In genomic region chr11:116652330-116653098, GRCm38 (mm10) we compare ENCODE assay signal across 11 mouse cellular contexts. TPM values are rescaled to one million over a fixed set of nuclear protein-coding genes. Genes with fewer than 3 reads are reported as not detected.
DNase-seq lines count a peak whose midpoint lies in the region; ATAC-seq and TF ChIP-seq lines count a peak whose summit lies in the region.
"Had no signal": no experiment of that assay in that cellular context is flagged by ENCODE, and none has a peak within 500 bp of the region (broad histone marks: within the 10 kb centered on the region; RNA-seq: fewer than 3 reads in every experiment).

No protein-coding gene starts in this region.

- no peak for TF ChIP-seq CTCF in liver, adult 2 months (IDR thresholded peaks at IDR 0.05; ENCODE audit: low read depth, low read length)
- TF ChIP-seq CTCF in hindbrain, postnatal 0 days (IDR thresholded peaks at IDR 0.05; ENCODE audit: low read depth), result no peak

- 80% methylated on average over 25 of the region's 25 CpGs for WGBS in liver, adult 2 months
- WGBS in hindbrain, postnatal 0 days, result 57% methylated on average over 25 of the region's 25 CpGs
- 58% methylated on average over 25 of the region's 25 CpGs for WGBS in neural tube, embryonic 15.5 days

- no peak overlapping the region for H3K27ac ChIP-seq in liver, adult 2 months (replicated peaks; ENCODE audit: insufficient read depth, low read depth, low read length)
- no peak overlapping the region for H3K27ac ChIP-seq in hindbrain, postnatal 0 days
- no peak overlapping the region for H3K27ac ChIP-seq in neural tube, embryonic 15.5 days (replicated peaks)
- H3K27ac ChIP-seq: liver, embryonic 15.5 days had no signal

- peaks cover 10% of the 10 kb centered on the region; the same call in 1 of the 2 replicates for H3K27me3 ChIP-seq in liver, adult 2 months (ENCODE audit: control insufficient read depth, insufficient read depth, low read length)
- no peaks in the 10 kb centered on the region for H3K27me3 ChIP-seq in hindbrain, postnatal 0 days (ENCODE audit: insufficient read depth, low read length)
- H3K27me3 ChIP-seq in neural tube, embryonic 15.5 days (replicated peaks), result peaks cover 12% of the 10 kb centered on the region

- DNase-seq in cerebellum, adult 9-11 months, result peak; percentile 51
- DNase-seq in cerebellum, postnatal 14 days, result no peak
- DNase-seq in liver, adult 2 months (ENCODE audit: extremely low read depth, low read depth, low spot score), result no peak
- DNase-seq in liver, result no peak
- DNase-seq in hindbrain, postnatal 0 days (ENCODE audit: low spot score), result no peak
- DNase-seq in embryo, embryonic 11 days, result no peak
- no peak for DNase-seq in layer of hippocampus, postnatal 10 days (ENCODE audit: low spot score in 2 of 2)
- DNase-seq: B cell, adult 2 months had no signal

- no peaks in the 10 kb centered on the region for H3K9me3 ChIP-seq in hindbrain, postnatal 0 days (ENCODE audit: low read length)
- no peaks in the 10 kb centered on the region for H3K9me3 ChIP-seq in neural tube, embryonic 15.5 days (replicated peaks)
- H3K9me3 ChIP-seq: liver, embryonic 15.5 days had no signal

- peak overlapping the region; percentile 22; the same call in 1 of the 2 replicates for H3K4me3 ChIP-seq in liver, adult 2 months (ENCODE audit: insufficient read depth, low read depth, low read length)
- peak overlapping the region; percentile 64 for H3K4me3 ChIP-seq in hindbrain, postnatal 0 days (ENCODE audit: low read length)
- H3K4me3 ChIP-seq in neural tube, embryonic 15.5 days (replicated peaks), result peak overlapping the region; percentile 66

- no peaks in the 10 kb centered on the region for H3K79me2 ChIP-seq in liver, adult 2 months (ENCODE audit: control insufficient read depth, insufficient read depth, low read length)

- no peaks in the 10 kb centered on the region for H3K36me3 ChIP-seq in liver, adult 2 months (ENCODE audit: control insufficient read depth, insufficient read depth, low read length)
- H3K36me3 ChIP-seq in hindbrain, postnatal 0 days (ENCODE audit: insufficient read depth, low read length), result no peaks in the 10 kb centered on the region; the same call in 1 of the 2 replicates
- 0 out of 2 replicates have a peak, but pooled peaks cover 3% of the 10 kb centered on the region for H3K36me3 ChIP-seq in neural tube, embryonic 15.5 days
- H3K36me3 ChIP-seq: liver, embryonic 15.5 days had no signal

- H3K4me1 ChIP-seq in liver, adult 2 months (ENCODE audit: control insufficient read depth, insufficient read depth, low read length), result no peaks in the 10 kb centered on the region
- peaks cover 22% of the 10 kb centered on the region for H3K4me1 ChIP-seq in hindbrain, postnatal 0 days (ENCODE audit: insufficient read depth, low read length)
- H3K4me1 ChIP-seq in neural tube, embryonic 15.5 days, result peaks cover 55% of the 10 kb centered on the region

- no peak for ATAC-seq in hindbrain, postnatal 0 days
- no peak for ATAC-seq in neural tube, embryonic 15.5 days (ENCODE audit: low FRiP score)

- no peak for TF ChIP-seq POLR2A in liver, adult 2 months (IDR thresholded peaks at IDR 0.05; ENCODE audit: extremely low read depth, insufficient read depth, low read length)

- H3K4me2 ChIP-seq in hindbrain, postnatal 0 days (ENCODE audit: low read depth, low read length), result peak overlapping the region; percentile 95
- peak overlapping the region; percentile 95 for H3K4me2 ChIP-seq in neural tube, embryonic 15.5 days

- H3K9ac ChIP-seq in liver, adult 2 months (ENCODE audit: low read depth, low read length), result peak overlapping the region; percentile 14; the same call in 1 of the 2 replicates
- H3K9ac ChIP-seq in hindbrain, postnatal 0 days (replicated peaks; ENCODE audit: low read length), result peak overlapping the region; percentile 79
- H3K9ac ChIP-seq in neural tube, embryonic 15.5 days (replicated peaks), result peak overlapping the region; percentile 38; the same call in 1 of the 2 replicates
- H3K9ac ChIP-seq: liver, embryonic 15.5 days had no signal

RNA-seq across cellular contexts. Expression of gene Prcd, which starts 0.8 kb away (rescaled TPM):
- 0.27 TPM in 1 of 2 replicates, not detected in the other for total RNA-seq in liver, adult 2 months (2014; rRNA removed)
- polyA plus RNA-seq in liver, adult 2 months (2012; rRNA removed), result not detected in 2 replicates
- 1.2 and 1.3 TPM in 2 replicates for total RNA-seq in hindbrain, postnatal 0 days (2014; rRNA removed)
- polyA plus RNA-seq in hindbrain, postnatal 0 days (2015; fragmentation: Nextera tagmentation; extraction: Ambion mirVana), result 5.3 and 6.4 TPM in 2 replicates
- 3.1 and 3.4 TPM in 2 replicates for polyA plus RNA-seq in neural tube, embryonic 15.5 days (2015; fragmentation: Nextera tagmentation; extraction: Ambion mirVana)
- total RNA-seq in layer of hippocampus, postnatal 10 days (2021), result 1 to 10 TPM; 3.4 to 3.8 TPM

RNA-seq across cellular contexts. Expression of gene Cygb, which starts 1.6 kb away (rescaled TPM):
- total RNA-seq in liver, adult 2 months (2014; rRNA removed), result 2.6 and 4.8 TPM in 2 replicates
- polyA plus RNA-seq in liver, adult 2 months (2012; rRNA removed), result 5.6 and 6.1 TPM in 2 replicates
- total RNA-seq in hindbrain, postnatal 0 days (2014; rRNA removed), result 48.4 and 54.7 TPM in 2 replicates
- 46.0 and 48.1 TPM in 2 replicates for polyA plus RNA-seq in hindbrain, postnatal 0 days (2015; fragmentation: Nextera tagmentation; extraction: Ambion mirVana)
- polyA plus RNA-seq in neural tube, embryonic 15.5 days (2015; fragmentation: Nextera tagmentation; extraction: Ambion mirVana), result 28.7 and 31.1 TPM in 2 replicates
- 10 to 100 TPM; 33.0 to 42.3 TPM for total RNA-seq in layer of hippocampus, postnatal 10 days (2021)
- total RNA-seq: hematopoietic stem cell, adult 5-6 weeks had no signal

RNA-seq across cellular contexts. Expression of gene Rhbdf2, which starts 25.7 kb away (rescaled TPM):
- 3.1 and 4.1 TPM in 2 replicates for total RNA-seq in liver, adult 2 months (2014; rRNA removed)
- polyA plus RNA-seq in liver, adult 2 months (2012; rRNA removed), result 15.0 and 17.8 TPM in 2 replicates
- total RNA-seq in hindbrain, postnatal 0 days (2014; rRNA removed), result 3.8 and 4.0 TPM in 2 replicates
- polyA plus RNA-seq in hindbrain, postnatal 0 days (2015; fragmentation: Nextera tagmentation; extraction: Ambion mirVana), result 1.1 and 1.6 TPM in 2 replicates
- polyA plus RNA-seq in neural tube, embryonic 15.5 days (2015; fragmentation: Nextera tagmentation; extraction: Ambion mirVana), result 1.4 and 4.0 TPM in 2 replicates
- 1 to 10 TPM in 1 of 2 experiments, under 1 TPM in 1; 0.94 to 1.5 TPM for total RNA-seq in layer of hippocampus, postnatal 10 days (2021)

Comparison
In these comparisons a context has a peak if more than half of its experiments do, and no peak if none do; other contexts are left out.
1. H3K9ac ChIP-seq: peak in every context shown above with its lines; median percentile 79 in hindbrain, postnatal 0 days; 38 in neural tube, embryonic 15.5 days; 14 in liver, adult 2 months.